12 mouse cellular contexts compared by ENCODE assay signal in genomic region chr16:11568095-11568494, GRCm38 (mm10).
A peak's percentile ranks its signal among the peaks of the same experiment; 100 is the strongest.
DNase-seq lines count a peak whose midpoint lies in the region; ATAC-seq and TF ChIP-seq lines count a peak whose summit lies in the region.
"Had no signal": no experiment of that assay in that cellular context is flagged by ENCODE, and none has a peak within 500 bp of the region (broad histone marks: within the 10 kb centered on the region; RNA-seq: fewer than 3 reads in every experiment).

No protein-coding gene starts in this region.

- 45% methylated on average over 4 of the region's 4 CpGs for WGBS in intestine, postnatal 0 days

- no peaks in the 10 kb centered on the region for H3K9me3 ChIP-seq in intestine, postnatal 0 days (ENCODE audit: control insufficient read depth)
- H3K9me3 ChIP-seq: heart, embryonic 10.5 days had no signal

- TF ChIP-seq CTCF in intestine, postnatal 0 days (IDR thresholded peaks at IDR 0.05; ENCODE audit: low read depth): no peak

- peak; percentile 47 to 52 for DNase-seq in layer of hippocampus, adult 8-10 months (ENCODE audit: low spot score in 2 of 2)
- no peak for DNase-seq in layer of hippocampus, postnatal 10 days (ENCODE audit: low spot score in 2 of 2)
- peak; percentile 38 for DNase-seq in gastrocnemius, postnatal 14 days
- peak; percentile 13 for DNase-seq in skeletal muscle tissue, adult 2 months (ENCODE audit: low read depth, low spot score)
- DNase-seq in adrenal gland, adult (ENCODE audit: inconsistent age in 2 of 2, low spot score in 1 of 2): no peak
- no peak for DNase-seq in ovary, postnatal 10 days (ENCODE audit: low spot score)
- DNase-seq: adrenal gland, postnatal 10 days; forebrain, postnatal 0 days; kidney, adult 8-10 months had no signal

- no peak overlapping the region for H3K4me2 ChIP-seq in intestine, postnatal 0 days (replicated peaks; ENCODE audit: low read depth)

- H3K27me3 ChIP-seq in intestine, postnatal 0 days (replicated peaks; ENCODE audit: control insufficient read depth, insufficient read depth, low read length): no peaks in the 10 kb centered on the region

- H3K27ac ChIP-seq in intestine, postnatal 0 days (ENCODE audit: low read depth, low read length): peak overlapping the region; percentile 80
- H3K27ac ChIP-seq: heart, embryonic 10.5 days; macrophage had no signal

- no peak overlapping the region for H3K4me3 ChIP-seq in intestine, postnatal 0 days (ENCODE audit: low read depth, low read length)
- H3K4me3 ChIP-seq: heart, embryonic 10.5 days had no signal

- H3K9ac ChIP-seq in intestine, postnatal 0 days (ENCODE audit: low read depth, low read length): no peak overlapping the region
- H3K9ac ChIP-seq: forebrain, postnatal 0 days had no signal

- intact Hi-C loops in gastrocnemius, postnatal 14 days (cut with DNase I; ENCODE audit: low total_unique reads): no loop called here

- peak; percentile 55 for ATAC-seq in intestine, postnatal 0 days
- ATAC-seq: forebrain, postnatal 0 days had no signal

- H3K4me1 ChIP-seq in intestine, postnatal 0 days (replicated peaks; ENCODE audit: control insufficient read depth, insufficient read depth, low read length): peaks cover 5% of the 10 kb centered on the region; the same call in 1 of the 2 replicates

- H3K36me3 ChIP-seq in intestine, postnatal 0 days (ENCODE audit: control insufficient read depth, insufficient read depth): no peaks in the 10 kb centered on the region; the same call in 1 of the 2 replicates
- H3K36me3 ChIP-seq: heart, embryonic 10.5 days had no signal

Comparison
In these comparisons a context has a peak if more than half of its experiments do, and no peak if none do; other contexts are left out.
1. DNase-seq: peak in layer of hippocampus, adult 8-10 months (2 of 2), gastrocnemius, postnatal 14 days (single experiment) and skeletal muscle tissue, adult 2 months (single experiment); none in layer of hippocampus, postnatal 10 days (0 of 2), adrenal gland, adult (0 of 2) and ovary, postnatal 10 days (single experiment).